Mouse (Mus musculus) left cerebral cortex, postnatal 10 days (tissue): ENCODE results near the gene Cmtm3. TPM values are rescaled to one million over a fixed set of nuclear protein-coding genes. Genes with fewer than 3 reads are reported as not detected.
A peak's percentile ranks its signal among the peaks of the same experiment; 100 is the strongest.

ENCODE experiments used
- DNase-seq, 2 experiments: peaks; one replicate each; pipeline ENCODE4 v3.0.0; 2021 to 2022; ENCODE audit warnings: low spot score in 2 of 2, mixed read lengths in 1 of 2; ENCODE audit errors: extremely low spot score in 1 of 2
- intact Hi-C: fragments of 180-260 bp; cut with DNase I; formaldehyde crosslinking; loops from one replicate; pipeline ENCODE4 v1.15.1; 2025
- total RNA-seq, 2 experiments: library from RNA; stranded (reverse); gene quantifications; 2 replicates each; pipeline ENCODE4 v1.2.3; 2021

Cmtm3 gene
- total RNA-seq, 2 experiments from 2014 or later = 13.2 to 22.8 TPM

GRCm38 (mm10) chr8:104340233-104341105 lies 1.3 kb downstream of the Cmtm3 start:
- peak; percentile 63 to 90 for DNase-seq
- intact Hi-C loops = loop anchor here (5.0 to 10.0 kb wide), 3 partner anchors 88 to 196 kb away; partner anchors contain the start of genes Cklf and Terb1

- peak in 1 of 2 experiments; percentile 88 for DNase-seq
- intact Hi-C loops = loop anchor here (5.0 to 10.0 kb wide), 3 partner anchors 89 to 196 kb away; partner anchors contain the start of genes Cklf and Terb1
Measured at GRCm38 (mm10) chr8:104341106-104341561, 1.9 kb downstream of the Cmtm3 start.

- intact Hi-C loops = loop anchor here (2.0 to 10.0 kb wide), 4 partner anchors 89 to 197 kb away; partner anchors contain the start of genes Cklf, Dync1li2 and Terb1
- DNase-seq = no peak
Measured at GRCm38 (mm10) chr8:104341678-104342077, 2.5 kb downstream of the Cmtm3 start.

- DNase-seq = no peak
- intact Hi-C loops = loop anchor here (2.0 to 10.0 kb wide), 4 partner anchors 90 to 198 kb away; partner anchors contain the start of genes Cklf, Dync1li2 and Terb1
Measured at GRCm38 (mm10) chr8:104342426-104342825, 3.2 kb downstream of the Cmtm3 start.

GRCm38 (mm10) chr8:104343957-104344356 lies 4.7 kb downstream of the Cmtm3 start:
- DNase-seq = peak; percentile 61 to 89
- intact Hi-C loops = loop anchor here (2.0 to 10.0 kb wide), 4 partner anchors 92 to 199 kb away; partner anchors contain the start of genes Cklf, Dync1li2 and Terb1

- DNase-seq = no peak
- intact Hi-C loops = loop anchor here (5.0 to 10.0 kb wide), 4 partner anchors 92 to 223 kb away; partner anchors contain the start of genes Cklf and Terb1
Measured at GRCm38 (mm10) chr8:104344622-104345021, 5.4 kb downstream of the Cmtm3 start.

GRCm38 (mm10) chr8:104346706-104347105 lies 7.5 kb downstream of the Cmtm3 start:
- intact Hi-C loops = loop anchor here (5.0 to 10.0 kb wide), 2 partner anchors 202 to 221 kb away; no protein-coding TSS in a partner anchor
- no peak for DNase-seq

- intact Hi-C loops = loop anchor here (5.0 to 10.0 kb wide), 2 partner anchors 204 to 218 kb away; no protein-coding TSS in a partner anchor
- no peak for DNase-seq
Measured at GRCm38 (mm10) chr8:104348971-104349370, 9.8 kb downstream of the Cmtm3 start.

GRCm38 (mm10) chr8:104350047-104350446 lies 10.8 kb downstream of the Cmtm3 start:
- no peak for DNase-seq
- intact Hi-C loops = no loop called here

GRCm38 (mm10) chr8:104353186-104353585 lies 14.0 kb downstream of the Cmtm3 start:
- intact Hi-C loops = no loop called here
- no peak for DNase-seq

- DNase-seq = no peak
- intact Hi-C loops = no loop called here
Measured at GRCm38 (mm10) chr8:104354504-104354903, 15.3 kb downstream of the Cmtm3 start.

GRCm38 (mm10) chr8:104358637-104359036 lies 19.4 kb downstream of the Cmtm3 start:
- intact Hi-C loops = no loop called here
- DNase-seq = no peak

- intact Hi-C loops = no loop called here
- no peak for DNase-seq
Measured at GRCm38 (mm10) chr8:104359778-104360456, 20.7 kb downstream of the Cmtm3 start.

GRCm38 (mm10) chr8:104365695-104366094 lies 26.5 kb downstream of the Cmtm3 start:
- intact Hi-C loops = no loop called here

GRCm38 (mm10) chr8:104367398-104367797 lies 28.2 kb downstream of the Cmtm3 start:
- intact Hi-C loops = no loop called here
- DNase-seq = no peak

More at GRCm38 (mm10) chr8:104365695-104366094, 26.5 kb downstream of the Cmtm3 start:
- no peak for DNase-seq

- intact Hi-C loops = no loop called here
- DNase-seq = no peak
Measured at GRCm38 (mm10) chr8:104369591-104369990, 30.4 kb downstream of the Cmtm3 start.

GRCm38 (mm10) chr8:104370071-104370470 lies 30.9 kb downstream of the Cmtm3 start:
- intact Hi-C loops = no loop called here
- DNase-seq = no peak

- no peak for DNase-seq
- intact Hi-C loops = no loop called here
Measured at GRCm38 (mm10) chr8:104371121-104371520, 31.9 kb downstream of the Cmtm3 start.

- intact Hi-C loops = no loop called here
- DNase-seq = no peak
Measured at GRCm38 (mm10) chr8:104373779-104374178, 34.6 kb downstream of the Cmtm3 start.
